Mouse (Mus musculus): ENCODE data around the gene Iars2. TPM values are rescaled to one million over a fixed set of nuclear protein-coding genes. Genes with fewer than 3 reads are reported as not detected.

The Iars2 gene
- polyA plus RNA-seq, 1 experiment from 2014 or later = 19.7 TPM

DNA sequence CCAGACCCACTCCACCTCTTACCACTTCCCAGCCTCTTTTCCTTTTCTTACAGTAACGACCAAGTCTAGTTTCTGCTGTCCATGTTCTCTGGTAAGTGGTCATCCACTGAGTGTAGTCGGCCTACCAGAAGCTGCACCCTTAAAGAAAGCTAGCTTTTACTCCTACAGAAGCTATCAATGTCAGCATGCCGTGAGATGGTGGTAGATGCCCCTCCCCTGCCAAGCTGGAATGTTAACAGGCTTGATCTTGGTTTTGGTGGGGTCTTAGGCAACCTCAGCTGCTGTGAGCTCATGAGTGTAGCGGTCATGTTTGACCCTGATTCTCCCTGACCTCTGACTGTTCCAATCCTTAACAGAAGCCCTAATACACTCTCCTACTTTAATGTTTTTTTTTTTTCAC, 29.0 kb upstream of the Iars2 start:
- Histone ChIP-seq H3K9ac (replicated peaks; ENCODE audit: low read depth, low read length) (no peak overlapping the region), H3K4me2 (ENCODE audit: low read depth, low read length) (no peak overlapping the region), H3K4me3 (ENCODE audit: low read depth, low read length) (no peak overlapping the region), H3K27ac (ENCODE audit: low read depth, low read length) (no peak overlapping the region), H3K9me3 (ENCODE audit: control insufficient read depth, low read length) (no peaks in the 10 kb centered on the region), H3K36me3 (ENCODE audit: control insufficient read depth, insufficient read depth, low read length) (peaks cover 22% of the 10 kb centered on the region; the same call in 1 of the 2 replicates), H3K4me1 (ENCODE audit: control insufficient read depth, insufficient read depth, low read length) (peaks cover 5% of the 10 kb centered on the region; the same call in 1 of the 2 replicates), H3K27me3 (ENCODE audit: control insufficient read depth, insufficient read depth, low read length) (no peaks in the 10 kb centered on the region)
- 94% methylated on average over 4 of the region's 4 CpGs for WGBS
- ATAC-seq (ENCODE audit: low read depth) = no peak

DNA sequence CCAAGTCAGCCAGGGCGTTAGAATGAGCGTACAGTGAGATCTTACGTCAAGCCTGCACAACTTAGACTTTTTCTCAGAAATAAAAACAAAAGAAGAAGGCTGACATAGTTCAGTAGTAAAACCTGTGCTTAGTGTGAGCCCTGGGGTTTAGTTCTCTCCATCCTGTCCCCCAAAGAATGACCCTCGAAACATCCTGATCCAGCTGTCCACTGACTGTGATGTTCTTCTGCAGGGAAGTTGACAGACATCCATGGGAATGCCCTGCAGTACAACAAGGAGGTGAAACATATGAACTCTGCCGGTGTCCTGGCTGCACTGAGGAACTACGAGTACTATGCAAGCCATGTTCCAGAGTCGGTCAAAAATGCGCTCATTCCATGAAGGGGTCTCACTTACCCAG, 27.1 kb upstream of the Iars2 start:
- Histone ChIP-seq H3K27ac (ENCODE audit: low read depth, low read length) (no peak overlapping the region), H3K4me3 (ENCODE audit: low read depth, low read length) (no peak overlapping the region), H3K36me3 (ENCODE audit: control insufficient read depth, insufficient read depth, low read length) (peaks cover 33% of the 10 kb centered on the region), H3K9me3 (ENCODE audit: control insufficient read depth, low read length) (no peaks in the 10 kb centered on the region), H3K9ac (replicated peaks; ENCODE audit: low read depth, low read length) (no peak overlapping the region), H3K27me3 (ENCODE audit: control insufficient read depth, insufficient read depth, low read length) (no peaks in the 10 kb centered on the region), H3K4me1 (ENCODE audit: control insufficient read depth, insufficient read depth, low read length) (no peaks in the 10 kb centered on the region), H3K4me2 (ENCODE audit: low read depth, low read length) (no peak overlapping the region)
- WGBS = 96% methylated on average over 8 of the region's 8 CpGs
- no peak for ATAC-seq (ENCODE audit: low read depth)

DNA sequence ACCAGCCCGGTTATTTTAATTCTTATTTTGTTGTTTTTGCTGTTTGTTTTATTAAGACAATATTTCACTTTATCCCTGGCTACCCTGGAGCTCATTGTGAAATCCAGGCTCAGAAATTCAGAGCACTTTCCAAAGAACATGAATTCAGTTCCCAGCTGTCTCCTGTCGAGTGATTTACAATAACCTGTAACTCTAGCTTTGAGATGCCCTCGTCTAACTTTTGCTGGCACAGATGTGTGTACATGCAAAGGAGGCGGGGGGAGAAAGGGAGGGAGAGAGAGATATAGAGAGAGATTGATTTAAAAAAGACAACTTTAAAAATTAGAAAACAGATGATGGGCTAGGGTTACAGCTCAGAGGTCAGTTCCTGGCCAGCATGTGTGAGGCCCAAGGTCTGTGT, 25.5 kb upstream of the Iars2 start:
- Histone ChIP-seq H3K9ac (replicated peaks; ENCODE audit: low read depth, low read length) (no peak overlapping the region), H3K4me2 (ENCODE audit: low read depth, low read length) (no peak overlapping the region), H3K27me3 (ENCODE audit: control insufficient read depth, insufficient read depth, low read length) (no peaks in the 10 kb centered on the region), H3K4me3 (ENCODE audit: low read depth, low read length) (no peak overlapping the region), H3K36me3 (ENCODE audit: control insufficient read depth, insufficient read depth, low read length) (peaks cover 43% of the 10 kb centered on the region), H3K4me1 (ENCODE audit: control insufficient read depth, insufficient read depth, low read length) (no peaks in the 10 kb centered on the region), H3K9me3 (ENCODE audit: control insufficient read depth, low read length) (no peaks in the 10 kb centered on the region), H3K27ac (ENCODE audit: low read depth, low read length) (no peak overlapping the region)
- 90% methylated on average over 4 of the region's 4 CpGs for WGBS
- ATAC-seq (ENCODE audit: low read depth) = no peak

DNA sequence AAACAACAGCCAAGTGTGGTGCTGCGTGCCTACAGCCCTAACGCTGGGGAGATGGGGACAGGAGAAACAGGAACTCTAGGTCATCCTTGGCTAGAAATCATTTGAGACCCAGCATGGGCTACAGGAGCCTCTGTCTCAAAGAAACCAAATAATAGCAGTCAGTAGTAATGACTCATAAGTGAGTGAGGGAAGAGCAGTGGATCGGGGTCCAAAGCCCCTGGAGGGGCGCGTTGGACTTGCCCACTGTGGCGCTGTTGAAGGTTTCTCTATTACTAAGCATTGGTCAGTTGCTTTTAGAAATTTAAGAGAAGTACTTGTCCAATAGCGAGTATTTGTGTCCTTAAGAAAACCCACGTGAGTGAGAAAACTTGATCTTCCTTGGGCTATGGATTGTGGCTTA, 24.2 kb upstream of the Iars2 start:
- no peak overlapping the region for H3K9ac ChIP-seq (replicated peaks; ENCODE audit: low read depth, low read length)
- no peak for ATAC-seq (ENCODE audit: low read depth)
- 97% methylated on average over 8 of the region's 8 CpGs for WGBS
- no peaks in the 10 kb centered on the region for H3K9me3 ChIP-seq (ENCODE audit: control insufficient read depth, low read length)
- H3K27ac ChIP-seq (ENCODE audit: low read depth, low read length) = no peak overlapping the region
- peaks cover 55% of the 10 kb centered on the region for H3K36me3 ChIP-seq (ENCODE audit: control insufficient read depth, insufficient read depth, low read length)
- no peaks in the 10 kb centered on the region for H3K4me1 ChIP-seq (ENCODE audit: control insufficient read depth, insufficient read depth, low read length)
- H3K4me3 ChIP-seq (ENCODE audit: low read depth, low read length) = no peak overlapping the region
- H3K4me2 ChIP-seq (ENCODE audit: low read depth, low read length) = no peak overlapping the region
- H3K27me3 ChIP-seq (ENCODE audit: control insufficient read depth, insufficient read depth, low read length) = no peaks in the 10 kb centered on the region

DNA sequence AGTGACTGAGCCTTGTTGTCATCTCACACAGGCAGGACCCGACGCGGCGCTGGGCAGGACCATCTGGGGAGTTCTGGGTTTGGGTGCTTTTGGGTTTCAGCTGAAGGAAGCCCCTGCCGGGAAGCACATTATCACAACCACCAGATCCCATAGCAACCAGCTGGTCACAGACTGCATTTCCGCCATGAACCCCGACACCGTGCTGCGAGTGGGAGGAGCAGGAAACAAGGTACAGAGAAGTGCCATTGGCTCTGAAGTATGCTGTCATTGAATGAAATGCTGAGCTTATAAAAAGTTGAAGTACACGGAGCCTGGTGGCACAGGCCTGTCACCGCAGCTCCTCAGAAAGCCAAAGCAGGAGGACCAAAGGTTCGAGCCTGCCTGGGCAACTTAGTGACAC, 23.0 kb upstream of the Iars2 start:
- Histone ChIP-seq H3K36me3 (ENCODE audit: control insufficient read depth, insufficient read depth, low read length) (peaks cover 58% of the 10 kb centered on the region), H3K9me3 (ENCODE audit: control insufficient read depth, low read length) (no peaks in the 10 kb centered on the region), H3K27ac (ENCODE audit: low read depth, low read length) (no peak overlapping the region), H3K9ac (replicated peaks; ENCODE audit: low read depth, low read length) (no peak overlapping the region), H3K27me3 (ENCODE audit: control insufficient read depth, insufficient read depth, low read length) (no peaks in the 10 kb centered on the region), H3K4me1 (ENCODE audit: control insufficient read depth, insufficient read depth, low read length) (no peaks in the 10 kb centered on the region), H3K4me3 (ENCODE audit: low read depth, low read length) (no peak overlapping the region), H3K4me2 (ENCODE audit: low read depth, low read length) (no peak overlapping the region)
- 93% methylated on average over 12 of the region's 12 CpGs for WGBS
- ATAC-seq (ENCODE audit: low read depth) = no peak

DNA sequence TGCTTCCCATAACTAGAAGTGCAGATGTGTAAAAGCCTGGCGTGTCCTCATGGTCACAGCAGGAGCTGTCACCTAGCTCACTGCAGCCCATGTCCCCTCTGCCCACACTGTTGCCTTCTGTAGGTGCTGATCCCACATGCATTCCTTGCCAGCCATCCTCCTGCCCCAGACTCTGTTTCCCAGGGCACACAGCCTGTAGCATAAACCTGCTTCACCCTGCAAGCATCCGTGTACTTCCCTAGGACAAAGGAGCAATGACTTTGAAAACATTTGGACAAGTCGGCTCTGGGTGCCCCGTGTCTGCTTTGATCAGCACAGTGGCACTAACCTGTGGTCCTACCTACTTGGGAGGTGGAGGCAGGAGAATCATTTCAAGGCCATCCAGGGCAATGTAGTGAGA, 21.4 kb upstream of the Iars2 start:
- no peak overlapping the region for H3K9ac ChIP-seq (replicated peaks; ENCODE audit: low read depth, low read length)
- H3K9me3 ChIP-seq (ENCODE audit: control insufficient read depth, low read length) = no peaks in the 10 kb centered on the region
- WGBS = 97% methylated on average over 4 of the region's 4 CpGs
- no peak for ATAC-seq (ENCODE audit: low read depth)
- no peak overlapping the region for H3K4me3 ChIP-seq (ENCODE audit: low read depth, low read length)
- no peak overlapping the region for H3K27ac ChIP-seq (ENCODE audit: low read depth, low read length)
- no peaks in the 10 kb centered on the region for H3K27me3 ChIP-seq (ENCODE audit: control insufficient read depth, insufficient read depth, low read length)
- H3K4me1 ChIP-seq (ENCODE audit: control insufficient read depth, insufficient read depth, low read length) = no peaks in the 10 kb centered on the region
- peaks cover 66% of the 10 kb centered on the region for H3K36me3 ChIP-seq (ENCODE audit: control insufficient read depth, insufficient read depth, low read length)
- H3K4me2 ChIP-seq (ENCODE audit: low read depth, low read length) = no peak overlapping the region

DNA sequence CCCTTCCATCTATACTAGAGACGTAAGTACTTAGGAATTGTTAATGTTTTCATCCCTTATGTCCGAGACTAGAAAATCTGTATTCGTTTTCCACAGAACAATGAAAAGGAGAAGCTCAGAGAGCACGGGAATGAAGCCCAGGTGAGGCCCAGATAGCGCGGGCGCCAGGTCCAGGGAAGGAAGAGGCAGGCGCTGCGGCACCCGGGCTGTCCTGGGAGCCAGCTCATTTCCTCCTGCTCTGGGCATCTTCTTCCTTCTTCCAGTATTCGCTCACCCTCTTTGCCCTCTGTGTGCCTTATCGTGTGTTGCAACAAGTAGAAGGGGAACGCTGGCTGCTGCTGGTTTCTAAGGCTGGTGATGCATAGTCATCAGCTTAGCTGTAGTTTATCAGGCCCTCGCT, 20.5 kb upstream of the Iars2 start:
- ATAC-seq (ENCODE audit: low read depth) = no peak
- Histone ChIP-seq H3K27me3 (ENCODE audit: control insufficient read depth, insufficient read depth, low read length) (no peaks in the 10 kb centered on the region), H3K4me3 (ENCODE audit: low read depth, low read length) (no peak overlapping the region), H3K4me1 (ENCODE audit: control insufficient read depth, insufficient read depth, low read length) (no peaks in the 10 kb centered on the region), H3K4me2 (ENCODE audit: low read depth, low read length) (no peak overlapping the region), H3K36me3 (ENCODE audit: control insufficient read depth, insufficient read depth, low read length) (peaks cover 73% of the 10 kb centered on the region), H3K27ac (ENCODE audit: low read depth, low read length) (no peak overlapping the region), H3K9me3 (ENCODE audit: control insufficient read depth, low read length) (no peaks in the 10 kb centered on the region), H3K9ac (replicated peaks; ENCODE audit: low read depth, low read length) (no peak overlapping the region)
- 93% methylated on average over 14 of the region's 14 CpGs for WGBS

DNA sequence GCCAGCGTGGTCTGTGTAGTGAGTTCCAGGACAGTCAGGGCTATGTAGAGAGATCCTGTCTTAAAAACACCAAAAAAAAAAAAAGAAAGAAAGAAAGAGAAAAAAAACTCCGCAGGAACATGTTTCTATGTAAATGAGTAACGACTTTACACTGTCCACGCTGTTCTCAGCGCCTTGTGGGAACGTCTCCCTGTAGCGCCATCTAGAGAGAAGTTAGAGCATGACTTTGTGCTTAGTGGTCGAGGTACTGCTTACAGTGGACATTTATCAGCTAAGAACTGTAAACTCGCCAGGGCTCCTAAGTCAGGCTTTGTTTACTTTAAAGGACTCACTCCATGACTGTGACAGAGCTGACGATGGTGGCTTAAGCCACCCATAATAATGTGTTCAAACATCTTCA, 17.0 kb upstream of the Iars2 start:
- WGBS = 78% methylated on average over 10 of the region's 10 CpGs
- H3K36me3 ChIP-seq (ENCODE audit: control insufficient read depth, insufficient read depth, low read length) = peaks cover 64% of the 10 kb centered on the region

DNA sequence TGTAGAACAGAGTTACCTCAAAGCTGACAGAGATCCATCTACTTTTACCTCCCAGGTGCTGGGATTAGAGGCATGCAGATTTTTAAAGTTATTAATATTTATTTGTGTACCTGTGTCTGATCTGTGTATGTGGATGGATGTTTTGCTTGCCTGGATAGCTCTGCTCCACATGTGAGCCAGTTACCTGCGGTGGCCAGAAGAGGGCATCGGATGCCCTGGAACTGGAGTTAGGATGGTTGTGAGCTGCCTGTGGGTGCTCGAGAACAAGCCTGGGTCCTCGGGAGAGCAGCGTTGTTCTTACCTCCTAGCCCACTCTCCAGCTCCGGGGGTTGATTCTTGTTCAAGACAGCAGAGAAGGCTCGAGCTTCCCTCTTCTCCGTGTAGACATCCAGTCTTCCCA, 14.2 kb upstream of the Iars2 start:
- Histone ChIP-seq H3K27me3 (ENCODE audit: control insufficient read depth, insufficient read depth, low read length) (no peaks in the 10 kb centered on the region), H3K4me2 (ENCODE audit: low read depth, low read length) (no peak overlapping the region), H3K4me1 (ENCODE audit: control insufficient read depth, insufficient read depth, low read length) (no peaks in the 10 kb centered on the region), H3K9me3 (ENCODE audit: control insufficient read depth, low read length) (no peaks in the 10 kb centered on the region), H3K36me3 (ENCODE audit: control insufficient read depth, insufficient read depth, low read length) (peaks cover 43% of the 10 kb centered on the region), H3K27ac (ENCODE audit: low read depth, low read length) (no peak overlapping the region), H3K4me3 (ENCODE audit: low read depth, low read length) (no peak overlapping the region), H3K9ac (replicated peaks; ENCODE audit: low read depth, low read length) (no peak overlapping the region)
- no peak for ATAC-seq (ENCODE audit: low read depth)
- 88% methylated on average over 8 of the region's 8 CpGs for WGBS

More for the DNA sequence above, 17.0 kb upstream of the Iars2 start:
- Histone ChIP-seq H3K9me3 (ENCODE audit: control insufficient read depth, low read length) (no peaks in the 10 kb centered on the region), H3K4me3 (ENCODE audit: low read depth, low read length) (no peak overlapping the region), H3K9ac (replicated peaks; ENCODE audit: low read depth, low read length) (no peak overlapping the region), H3K4me2 (ENCODE audit: low read depth, low read length) (no peak overlapping the region), H3K27ac (ENCODE audit: low read depth, low read length) (no peak overlapping the region), H3K27me3 (ENCODE audit: control insufficient read depth, insufficient read depth, low read length) (no peaks in the 10 kb centered on the region), H3K4me1 (ENCODE audit: control insufficient read depth, insufficient read depth, low read length) (no peaks in the 10 kb centered on the region)
- no peak for ATAC-seq (ENCODE audit: low read depth)

DNA sequence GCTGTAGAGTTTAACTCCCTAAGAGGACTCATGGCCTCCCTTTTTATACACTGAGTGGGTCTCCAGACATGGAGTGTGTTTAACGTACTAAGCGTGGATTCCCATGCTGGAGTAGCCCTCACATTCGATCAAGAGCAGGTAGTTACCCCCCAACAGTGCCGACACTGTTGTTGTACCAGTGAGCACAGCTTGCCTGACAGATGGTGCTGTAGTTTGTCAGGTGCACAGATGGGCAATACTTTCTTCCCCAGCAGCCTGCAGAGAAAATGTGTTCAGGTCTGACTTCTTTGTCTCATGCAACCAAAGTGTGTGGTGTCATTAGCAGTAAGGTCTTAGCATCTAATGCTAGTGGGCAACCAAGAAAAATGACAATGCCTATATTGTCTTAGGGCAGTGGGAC, 13.2 kb upstream of the Iars2 start:
- H3K36me3 ChIP-seq (ENCODE audit: control insufficient read depth, insufficient read depth, low read length) = peaks cover 34% of the 10 kb centered on the region
- ATAC-seq (ENCODE audit: low read depth) = no peak
- WGBS = 84% methylated on average over 4 of the region's 4 CpGs

More for the DNA sequence above, 13.2 kb upstream of the Iars2 start:
- no peaks in the 10 kb centered on the region for H3K9me3 ChIP-seq (ENCODE audit: control insufficient read depth, low read length)
- no peaks in the 10 kb centered on the region for H3K27me3 ChIP-seq (ENCODE audit: control insufficient read depth, insufficient read depth, low read length)
- no peak overlapping the region for H3K4me3 ChIP-seq (ENCODE audit: low read depth, low read length)
- no peak overlapping the region for H3K4me2 ChIP-seq (ENCODE audit: low read depth, low read length)
- no peaks in the 10 kb centered on the region for H3K4me1 ChIP-seq (ENCODE audit: control insufficient read depth, insufficient read depth, low read length)
- H3K27ac ChIP-seq (ENCODE audit: low read depth, low read length) = no peak overlapping the region
- H3K9ac ChIP-seq (replicated peaks; ENCODE audit: low read depth, low read length) = no peak overlapping the region
